Mouse (Mus musculus) erythroblast, adult 5-6 weeks (primary cell): Measurements from ENCODE around the gene Glra4. TPM values are rescaled to one million over a fixed set of nuclear protein-coding genes. Genes with fewer than 3 reads are reported as not detected.
A peak's percentile ranks its signal among the peaks of the same experiment; 100 is the strongest.

Source experiments
- ATAC-seq: replicated peaks from 2 replicates; pipeline ENCODE4 v1.8.0; 2016; ENCODE audit warnings: moderate number of reproducible peaks, mild to moderate bottlenecking, moderate TSS enrichment, inconsistent platforms; ENCODE audit not compliant: poor library complexity, low FRiP score, severe bottlenecking
- total RNA-seq, 2 experiments: library from RNA; stranded (forward) in 1 of 2; stranded (reverse) in 1 of 2; fragments of 150-400 nt in 1 of 2; fragments of 200-764, 138-1000 nt in 1 of 2; gene quantifications; 2 replicates each; pipeline versions ENCODE4 v1.2.3 to v1.2.4; 2015 to 2017; ENCODE audit warnings: low replicate concordance in 2 of 2

The Glra4 gene
- not detected in 2 replicates for total RNA-seq (2015; ENCODE audit: low replicate concordance)
- not detected in 2 replicates for total RNA-seq (2017; ENCODE audit: low replicate concordance)

GRCm38 (mm10) chrX:136780041-136780440 lies at the start of gene Glra4:
Gene Glra4, minus strand, starts transcription at chrX:136780141.
- ATAC-seq: no peak

DNA sequence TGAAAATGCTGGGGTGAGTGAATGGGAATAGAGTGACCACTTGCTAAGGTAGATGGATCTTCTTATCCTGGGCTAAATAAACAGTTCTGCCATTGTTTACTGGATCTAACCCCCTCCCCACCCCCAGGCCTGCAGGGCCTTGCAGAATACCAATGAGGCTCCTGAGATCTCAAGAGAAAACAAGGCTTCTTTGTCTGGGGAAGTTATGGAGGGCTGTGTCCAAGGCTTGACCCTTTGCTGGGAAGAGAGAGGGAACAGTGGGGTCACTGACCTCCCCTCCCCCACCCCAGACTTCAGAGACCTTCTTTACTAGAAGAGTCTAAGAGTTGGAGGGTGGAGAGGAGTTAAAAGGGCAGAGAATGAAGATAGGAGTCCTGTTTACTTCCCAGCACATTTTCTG lies 48.7 kb upstream of the Glra4 start:
- ATAC-seq: no peak

DNA sequence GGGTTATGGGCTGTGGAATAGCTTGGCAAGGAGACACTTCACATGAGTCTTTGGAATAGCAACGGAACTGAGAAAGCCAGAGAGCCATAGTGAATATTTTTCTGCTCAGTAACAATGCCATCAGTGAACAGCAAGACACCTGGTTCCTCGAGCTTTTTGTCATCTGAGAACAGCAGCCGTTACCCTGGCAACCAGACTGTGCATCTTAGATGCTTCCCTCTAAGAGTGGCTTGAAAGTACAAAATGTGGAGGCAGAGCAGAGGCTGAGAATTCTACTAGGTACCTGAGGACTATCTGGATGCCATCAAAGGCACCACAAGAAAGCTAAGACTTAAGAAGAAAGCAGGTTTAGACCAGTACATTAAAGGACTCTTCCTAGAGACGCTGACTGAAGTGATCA lies 45.1 kb upstream of the Glra4 start:
- ATAC-seq: no peak

DNA sequence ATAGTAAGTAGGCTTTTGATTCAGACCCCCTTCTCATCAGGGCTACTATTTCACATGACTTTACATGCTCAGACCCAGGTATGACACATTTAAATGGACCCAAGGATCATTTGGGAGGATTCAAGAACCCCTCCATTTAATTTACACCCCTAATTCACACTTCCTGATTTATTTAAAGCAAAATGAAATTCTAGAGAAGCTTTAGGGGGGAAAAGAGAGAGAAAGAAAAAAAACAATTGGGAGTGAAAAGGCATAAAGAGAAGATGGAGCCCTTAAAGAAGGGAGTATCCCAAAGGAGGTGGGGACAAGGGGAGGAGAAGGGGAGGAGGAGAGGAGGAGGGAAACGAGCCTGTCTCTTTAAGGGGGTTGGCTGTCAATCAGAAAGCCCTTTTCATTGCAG lies 42.4 kb upstream of the Glra4 start, which contains the start of gene Plp1:
TSS of gene Plp1 (plus strand) at position 301 of the 400 bp plus-strand sequence.
- ATAC-seq: no peak

GRCm38 (mm10) chrX:136820250-136820649 lies 40.3 kb upstream of the Glra4 start:
- ATAC-seq: no peak

- ATAC-seq: no peak
Measured at GRCm38 (mm10) chrX:136819752-136820151, 39.8 kb upstream of the Glra4 start.

DNA sequence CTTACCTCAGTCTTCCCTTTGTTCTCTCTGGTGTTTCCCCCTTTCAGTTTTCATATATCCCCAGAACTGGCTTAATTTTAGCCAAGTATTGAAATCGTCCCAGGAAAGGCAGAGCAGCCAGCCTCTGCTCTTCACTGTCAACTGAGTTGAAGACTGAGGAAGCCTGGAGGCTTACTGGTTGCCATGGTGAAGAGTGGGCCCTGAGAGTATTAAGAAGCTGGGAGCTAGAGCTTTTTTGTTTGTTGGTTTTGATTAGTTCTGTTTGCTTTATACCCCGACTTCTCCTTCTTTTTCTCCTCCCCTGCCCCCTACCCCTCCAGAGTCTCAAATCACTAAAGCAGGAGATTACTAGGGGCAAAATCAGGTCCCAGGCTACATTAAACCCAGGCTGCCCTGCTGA lies 17.3 kb upstream of the Glra4 start:
- no peak for ATAC-seq

GRCm38 (mm10) chrX:136789446-136789845 lies 9.5 kb upstream of the Glra4 start:
- ATAC-seq: no peak

- no peak for ATAC-seq
Measured at GRCm38 (mm10) chrX:136779262-136779661, 679 bp downstream of the Glra4 start.

- ATAC-seq: no peak
Measured at GRCm38 (mm10) chrX:136778046-136778445, 1.9 kb downstream of the Glra4 start.

GRCm38 (mm10) chrX:136773035-136773434 lies 6.9 kb downstream of the Glra4 start:
- no peak for ATAC-seq

DNA sequence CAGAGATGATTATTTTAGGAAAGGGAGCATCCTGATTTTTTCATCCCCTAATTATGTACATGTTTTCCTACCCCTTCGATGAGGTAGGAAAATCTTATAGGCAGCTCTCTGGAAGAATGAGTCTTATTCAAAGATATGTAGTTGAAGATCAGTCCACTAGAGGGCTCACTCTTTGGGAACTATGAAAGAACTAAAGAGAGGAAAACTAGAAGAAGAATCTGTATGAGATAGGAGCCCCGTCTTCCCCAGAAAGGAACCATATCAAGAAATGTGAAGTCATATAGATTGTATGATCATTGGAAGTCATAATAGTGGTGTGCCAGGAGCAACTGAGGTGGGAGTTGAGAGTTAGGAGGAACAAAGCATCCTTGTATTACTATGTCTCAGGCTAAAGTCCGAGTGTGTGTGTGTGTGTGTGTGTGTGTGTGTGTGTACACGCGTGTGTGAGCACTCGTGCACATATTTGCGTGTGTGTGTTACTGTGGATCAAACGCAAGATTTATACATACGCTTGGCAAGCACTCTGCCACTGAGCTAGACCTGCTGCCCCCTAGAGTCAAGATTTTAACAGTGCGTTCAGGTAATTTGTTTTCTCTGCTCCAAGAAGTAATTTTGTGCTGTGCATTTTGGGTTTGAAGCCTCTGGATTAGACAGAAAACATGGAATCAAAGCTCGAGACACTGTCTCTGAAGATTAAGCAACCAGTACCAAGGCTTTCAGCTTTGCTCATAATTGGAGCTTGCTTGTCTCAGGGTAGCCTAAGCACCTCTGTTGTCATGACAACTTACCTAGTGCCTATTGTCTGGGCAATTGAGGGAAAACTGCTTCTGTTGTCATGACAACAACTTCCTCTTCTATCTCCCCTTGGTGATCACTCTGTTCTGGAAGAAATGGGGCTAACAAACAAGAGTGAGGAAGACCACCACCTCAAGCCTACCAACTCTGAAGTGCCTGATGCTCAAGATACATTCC lies 18.6 kb downstream of the Glra4 start:
- ATAC-seq: peak; percentile 79

DNA sequence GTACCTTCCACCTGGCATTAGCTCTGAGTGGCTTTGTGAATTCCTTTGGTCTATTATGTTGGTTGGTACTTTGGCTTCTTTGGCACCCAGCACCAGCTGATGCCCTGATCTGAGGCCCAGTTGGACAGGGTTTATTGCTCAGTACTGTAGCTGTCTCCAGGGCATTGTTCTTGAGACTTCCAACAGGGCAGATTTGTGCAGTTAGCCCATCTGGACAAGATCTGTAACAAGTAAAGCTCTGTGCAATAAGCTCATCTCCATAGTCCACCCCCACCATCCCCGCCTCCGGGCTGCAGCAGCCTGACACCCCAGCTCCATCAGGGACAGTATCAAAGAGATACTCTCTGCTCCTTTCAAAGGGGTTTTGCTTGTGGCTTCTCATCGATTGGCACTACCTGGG lies 24.5 kb downstream of the Glra4 start:
- ATAC-seq: no peak

DNA sequence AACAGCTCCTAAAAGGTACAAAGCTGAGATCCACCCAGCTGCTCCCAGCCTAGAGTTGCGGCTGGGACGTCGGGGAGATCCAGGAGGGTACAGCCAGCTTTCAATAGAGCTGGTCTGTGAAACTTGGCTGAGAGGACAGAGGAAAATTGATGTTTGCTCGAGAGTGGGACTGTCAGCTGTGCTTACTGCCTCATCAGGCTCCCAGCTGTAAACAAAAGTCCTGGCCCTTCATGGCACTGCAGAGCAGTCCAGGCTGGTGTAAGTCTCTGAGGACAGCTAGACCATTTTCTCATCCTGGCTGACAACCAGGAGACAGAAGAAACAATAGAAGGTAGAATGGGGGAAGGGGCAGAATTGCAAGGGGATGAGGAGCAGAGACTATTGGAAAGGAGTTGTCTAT lies 30.6 kb downstream of the Glra4 start:
- ATAC-seq: no peak

GRCm38 (mm10) chrX:136744663-136745062 lies 35.3 kb downstream of the Glra4 start:
- ATAC-seq: no peak

DNA sequence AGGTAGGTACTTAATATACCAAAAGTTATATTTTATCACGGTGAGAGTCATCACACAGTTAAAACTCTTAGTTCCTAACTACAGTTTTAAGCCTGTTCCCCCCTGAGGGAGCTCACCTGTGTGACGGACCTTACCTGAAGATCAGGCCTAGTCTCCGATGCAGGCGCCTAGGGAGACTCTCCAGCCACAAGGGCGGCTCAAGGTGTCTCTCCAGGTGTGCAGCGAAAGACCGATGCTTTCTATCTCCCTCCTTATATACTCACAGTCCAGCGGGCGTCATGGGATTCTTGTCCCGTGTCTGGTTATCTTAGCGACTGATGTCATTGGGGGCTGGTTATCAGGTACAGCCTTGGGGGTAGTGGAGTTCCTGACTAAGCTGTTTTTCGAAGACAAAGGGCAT lies 36.5 kb downstream of the Glra4 start, which contains the start of gene Morf4l2:
TSS of gene Morf4l2 (minus strand) at position 232 of the 400 bp plus-strand sequence.
- ATAC-seq: no peak

DNA sequence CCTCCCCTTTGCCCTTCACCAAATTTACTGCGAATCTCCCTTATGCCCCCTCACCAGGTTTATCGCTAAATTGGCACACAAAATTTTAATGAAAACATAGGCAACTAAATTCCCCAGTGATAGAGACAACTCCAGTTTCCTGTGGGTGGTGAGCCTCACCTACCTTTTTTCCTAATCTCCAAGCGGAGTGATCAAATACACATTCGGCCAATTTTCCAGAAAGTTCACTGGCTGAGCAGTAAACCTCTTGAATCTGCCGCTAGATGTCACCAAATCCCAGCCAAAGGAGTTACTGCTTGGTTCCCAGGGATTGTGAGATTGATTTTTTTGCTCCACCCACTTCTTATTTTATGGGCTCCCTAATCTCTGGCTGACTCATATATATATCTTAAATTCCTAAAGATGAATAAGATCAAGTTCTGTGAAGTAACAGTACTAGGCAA lies 37.3 kb downstream of the Glra4 start:
- ATAC-seq: no peak

GRCm38 (mm10) chrX:136742241-136742640 lies 37.7 kb downstream of the Glra4 start:
- no peak for ATAC-seq

- peak; percentile 73 for ATAC-seq
Measured at GRCm38 (mm10) chrX:136741651-136742201, 38.2 kb downstream of the Glra4 start.

GRCm38 (mm10) chrX:136740791-136741650 lies 38.9 kb downstream of the Glra4 start:
- ATAC-seq: peak; percentile 98
